Mouse (Mus musculus) NIH3T3 (cell line): ENCODE measurements around the gene Gm10378.
"Not testable (repeated sequence)": the region's sequence is repeated elsewhere in the genome, so short reads cannot be mapped to it uniquely, and the experiment has no call there.

Experiments used
- DNase-seq: peaks from one replicate; pipeline ENCODE4 v3.0.0-alpha.2; 2012; ENCODE audit warnings: low read depth

Gm10378 gene

DNA sequence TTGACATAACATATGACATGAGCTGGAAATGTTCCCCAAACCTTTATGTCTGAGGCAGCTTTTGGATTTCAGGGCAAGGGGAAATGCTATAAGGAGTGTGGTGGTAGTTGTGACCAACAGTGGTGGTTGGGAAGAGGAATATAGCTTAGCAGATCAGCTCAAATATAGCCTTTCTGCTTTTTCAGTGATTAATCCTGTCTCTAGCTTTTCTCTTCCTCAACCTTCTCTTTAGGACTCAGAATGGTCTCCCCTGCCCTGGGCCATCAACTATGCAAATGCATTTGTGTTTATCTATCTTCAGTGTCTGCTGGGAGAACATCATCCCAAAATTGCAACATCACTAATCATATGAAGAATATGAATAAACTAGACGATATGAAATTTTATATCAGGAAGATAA is at the start of gene Gm10378:
Gene Gm10378 (plus strand): TSS at position 301 of the 400 bp plus-strand sequence.
- not testable (repeated sequence) for DNase-seq

GRCm38 (mm10) chr14:42641817-42642216 is 13.9 kb upstream of the Gm10378 start, which contains the start of gene Gm3633:
Gene Gm3633 (minus strand): TSS chr14:42641917.
- not testable (repeated sequence) for DNase-seq
